Mouse (Mus musculus) R1 (cell line): ENCODE data around the gene Abraxas2.

Source experiments
- DNase-seq: peaks from one replicate; pipeline ENCODE4 v3.0.0-alpha.2; 2018; ENCODE audit warnings: low read depth, low spot score

Gene Abraxas2

GRCm38 (mm10) chr7:132897258-132897657, 38.2 kb downstream of the Abraxas2 start:
- DNase-seq: peak; percentile 85

DNA sequence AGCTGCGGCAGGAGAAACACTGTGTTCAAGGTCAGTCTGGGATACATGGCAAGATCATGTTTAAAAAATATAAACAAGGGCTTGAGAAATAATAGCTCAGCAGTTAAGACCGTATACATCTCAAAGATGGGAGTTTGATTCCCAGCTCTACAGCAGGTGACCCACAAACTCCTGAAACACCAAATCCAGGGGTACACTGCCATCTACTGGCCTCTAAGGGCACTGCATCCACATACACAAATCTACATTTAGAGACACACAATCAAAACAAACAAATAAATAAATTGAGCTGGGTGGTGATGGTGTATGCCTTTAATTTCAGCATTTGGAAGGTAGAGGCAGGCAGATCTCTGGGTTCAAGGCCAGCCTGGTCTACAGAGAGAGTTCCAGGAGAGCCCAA, 39.2 kb downstream of the Abraxas2 start:
- DNase-seq: peak; percentile 77

DNA sequence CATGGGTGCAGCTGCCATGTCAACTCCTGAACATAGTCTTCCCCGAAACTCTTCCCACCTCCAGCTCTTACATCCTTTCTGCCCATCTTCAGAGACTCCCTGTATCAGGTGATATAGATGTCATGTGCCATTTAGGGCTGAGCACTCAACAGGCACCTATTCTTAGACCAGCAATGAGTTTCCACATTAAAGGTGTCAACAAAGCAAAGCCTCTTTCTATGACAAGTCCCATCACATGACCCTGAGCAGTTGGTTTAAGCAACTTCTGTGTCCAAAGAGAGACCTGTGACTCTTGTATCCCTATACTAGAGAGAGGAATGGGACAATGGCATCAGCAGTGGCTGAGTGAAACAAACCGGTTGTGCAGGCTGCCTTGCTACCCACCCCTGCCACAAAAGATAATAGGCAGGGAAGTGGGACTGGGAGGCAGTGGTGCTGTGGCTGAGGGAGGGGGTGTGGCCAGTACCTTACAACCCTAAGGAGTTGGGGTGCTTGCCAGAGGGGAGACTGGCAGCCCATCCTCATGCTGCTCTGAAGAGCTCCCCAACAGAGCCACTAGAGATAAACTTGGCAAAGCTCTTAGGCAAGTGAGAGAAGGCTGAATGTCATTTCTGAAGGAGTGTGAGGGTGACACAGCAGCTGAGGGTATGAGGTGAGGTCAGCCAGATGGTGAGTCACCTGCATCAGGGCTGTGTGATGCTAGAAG, 42.0 kb downstream of the Abraxas2 start:
- DNase-seq: no peak

- DNase-seq: peak; percentile 41
Measured at GRCm38 (mm10) chr7:132903796-132904195, 44.8 kb downstream of the Abraxas2 start.

- DNase-seq: no peak
Measured at GRCm38 (mm10) chr7:132921971-132922370, 62.9 kb downstream of the Abraxas2 start.

- DNase-seq: no peak
Measured at GRCm38 (mm10) chr7:132925227-132925626, 66.2 kb downstream of the Abraxas2 start.

GRCm38 (mm10) chr7:132927201-132927600, 68.2 kb downstream of the Abraxas2 start:
- no peak for DNase-seq

DNA sequence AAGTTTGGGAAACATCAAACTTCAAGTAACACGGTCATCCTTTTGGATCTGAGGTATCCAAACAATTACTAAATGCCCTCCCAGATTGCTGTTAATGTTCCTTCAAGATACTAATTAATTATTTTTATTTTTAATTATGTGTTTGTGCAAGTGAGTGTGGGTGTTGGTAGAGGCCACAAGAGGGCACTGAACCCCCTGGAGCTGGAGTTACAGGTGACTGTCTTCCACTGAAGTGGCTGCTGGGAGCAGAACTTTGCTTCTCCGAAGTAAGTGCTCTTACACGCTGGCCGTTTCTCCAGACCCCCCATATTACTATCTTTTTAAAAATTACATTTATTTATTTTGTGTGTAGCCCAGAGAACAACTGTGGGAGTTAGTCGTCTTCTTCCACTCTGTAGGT, 71.0 kb downstream of the Abraxas2 start:
- DNase-seq: peak; percentile 65

DNA sequence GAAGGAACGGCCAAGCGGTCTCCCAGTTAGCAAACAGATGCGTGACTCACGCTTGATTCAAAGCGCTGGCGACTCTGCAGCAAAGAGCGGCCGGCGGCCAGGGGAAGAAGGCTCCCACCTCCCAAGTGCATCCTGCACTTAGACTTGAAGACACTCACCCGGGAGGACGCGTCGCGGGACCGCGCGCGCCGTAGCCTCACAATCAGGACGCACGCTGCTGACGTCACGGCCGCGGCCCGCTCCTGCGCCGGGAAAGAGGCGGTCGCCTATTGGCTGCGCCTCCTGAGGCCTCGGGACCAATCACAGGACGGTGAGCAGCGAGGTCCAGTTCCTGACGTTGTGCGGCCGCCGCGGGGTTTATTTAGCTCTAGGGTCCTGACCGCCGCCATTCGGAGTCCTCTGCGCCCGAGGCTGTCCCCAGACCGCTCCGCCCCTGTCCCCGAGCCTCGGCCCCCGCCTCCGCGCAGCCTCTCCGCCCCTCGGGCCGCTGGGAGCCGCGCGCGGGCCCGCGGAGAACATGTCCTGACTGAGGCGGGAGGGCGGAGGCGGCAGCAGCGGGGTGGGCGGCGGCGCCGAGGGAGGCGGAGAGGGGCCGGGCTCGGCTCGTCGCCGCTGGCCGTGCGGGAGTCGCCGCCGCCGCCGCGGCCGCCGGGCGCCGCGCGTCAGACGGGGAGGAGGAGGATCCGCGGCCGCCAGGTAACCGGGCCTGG, 72.0 kb downstream of the Abraxas2 start, which contains the start of gene Zranb1:
TSS of gene Zranb1 (plus strand) at position 293 of the 710 bp plus-strand sequence.
- DNase-seq: peak; percentile 97

DNA sequence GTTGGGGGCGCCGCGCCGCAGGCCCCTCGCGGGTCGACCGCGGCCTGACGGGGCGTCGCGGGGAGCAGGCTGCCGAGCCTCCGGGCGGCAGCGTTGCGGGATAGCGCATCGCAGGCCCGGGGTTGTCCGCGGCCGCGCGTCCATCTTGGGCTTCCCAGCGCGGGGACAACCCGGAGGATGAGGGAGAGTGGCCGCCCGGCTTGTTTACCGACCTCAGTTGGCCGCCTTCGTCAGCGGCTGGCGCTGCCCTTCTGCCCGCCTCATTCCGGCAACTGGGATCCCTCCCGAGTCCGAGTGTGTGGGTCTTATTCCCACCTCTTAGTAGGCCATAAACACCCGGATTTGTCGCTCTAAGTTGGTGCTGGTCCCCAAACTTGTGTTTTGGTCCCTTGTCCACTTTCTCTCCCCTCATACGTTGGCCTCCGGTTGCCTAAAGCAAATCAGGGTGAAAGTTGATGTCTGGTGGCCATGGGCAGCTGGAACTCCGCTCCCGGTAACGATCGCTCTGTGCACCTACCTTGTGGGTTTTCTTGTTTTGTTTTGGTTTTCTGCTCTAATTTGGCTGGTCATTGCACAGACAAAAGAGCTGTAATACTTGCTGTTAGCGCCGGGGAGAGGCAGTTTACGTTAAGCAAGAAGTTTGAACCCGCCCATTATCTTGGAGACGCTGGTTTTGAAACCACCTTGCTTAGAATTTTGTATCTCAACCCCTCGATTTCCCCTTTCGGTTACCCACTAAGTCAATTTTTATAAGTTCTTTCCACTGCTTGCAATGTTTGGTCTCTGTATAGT, 72.7 kb downstream of the Abraxas2 start:
- peak; percentile 58 for DNase-seq

DNA sequence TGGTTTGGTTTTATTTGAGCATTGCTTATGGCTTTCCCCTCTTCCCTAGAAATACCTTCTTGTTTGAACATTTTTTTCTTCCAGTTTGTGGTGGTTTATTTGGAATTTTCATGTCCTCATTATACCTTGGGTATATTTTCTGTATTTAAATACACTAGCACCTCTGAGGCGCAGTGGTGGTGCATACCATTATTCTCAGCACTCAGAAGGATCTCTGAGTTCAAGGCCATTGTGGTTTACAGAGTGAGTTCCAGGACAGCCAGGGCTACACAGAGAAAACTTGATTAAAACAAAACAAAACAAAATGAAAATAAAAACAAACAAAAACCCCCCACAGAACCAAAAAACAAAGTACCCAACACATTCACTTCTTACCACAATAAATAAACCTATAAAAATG, 74.3 kb downstream of the Abraxas2 start:
- DNase-seq: no peak
